Mouse (Mus musculus): ENCODE results near the gene Tgtp2.
"Not testable (repeated sequence)": the region's sequence is repeated elsewhere in the genome, so short reads cannot be mapped to it uniquely, and the experiment has no call there.

The Tgtp2 gene

DNA sequence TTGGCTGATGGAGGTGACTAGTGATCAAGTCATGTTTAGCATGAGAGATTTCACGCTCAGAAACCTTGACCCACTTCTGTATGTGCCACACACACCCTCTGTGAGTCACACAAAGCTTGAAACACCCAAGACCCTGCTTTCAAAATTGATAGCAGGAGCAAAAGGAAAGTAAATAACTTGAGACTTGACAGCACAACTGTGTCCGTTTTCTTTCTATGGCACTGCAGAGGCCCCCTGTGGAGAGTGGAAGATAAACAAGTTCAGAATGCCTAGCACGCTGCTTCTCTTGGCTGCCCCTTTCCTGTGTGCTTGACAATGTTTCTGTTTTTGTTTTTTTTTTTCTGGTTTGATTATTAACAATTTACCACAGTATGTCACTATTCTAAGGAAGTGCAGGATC is 20.9 kb upstream of the Tgtp2 start:
- DNase-seq: peak; percentile 59

DNA sequence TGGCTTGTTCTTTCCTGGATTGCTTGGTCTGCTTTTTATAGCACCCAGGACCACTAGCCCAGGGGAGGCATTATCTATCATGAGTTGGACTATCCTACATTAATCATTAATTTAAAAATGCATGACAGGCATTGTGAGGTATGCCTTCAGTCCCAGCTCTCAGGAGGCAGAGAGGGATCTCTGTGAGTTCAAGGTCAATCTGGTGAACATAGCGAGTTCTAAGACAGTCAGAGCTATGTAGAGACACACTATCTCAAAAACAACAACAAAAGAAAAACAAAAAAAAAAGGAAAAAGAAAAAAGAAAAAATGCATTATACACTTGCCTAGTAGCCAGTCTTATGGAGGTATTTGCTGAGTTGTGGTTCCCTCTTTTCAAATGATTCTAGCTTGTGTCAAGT is 20.4 kb upstream of the Tgtp2 start:
- DNase-seq: no peak

DNA sequence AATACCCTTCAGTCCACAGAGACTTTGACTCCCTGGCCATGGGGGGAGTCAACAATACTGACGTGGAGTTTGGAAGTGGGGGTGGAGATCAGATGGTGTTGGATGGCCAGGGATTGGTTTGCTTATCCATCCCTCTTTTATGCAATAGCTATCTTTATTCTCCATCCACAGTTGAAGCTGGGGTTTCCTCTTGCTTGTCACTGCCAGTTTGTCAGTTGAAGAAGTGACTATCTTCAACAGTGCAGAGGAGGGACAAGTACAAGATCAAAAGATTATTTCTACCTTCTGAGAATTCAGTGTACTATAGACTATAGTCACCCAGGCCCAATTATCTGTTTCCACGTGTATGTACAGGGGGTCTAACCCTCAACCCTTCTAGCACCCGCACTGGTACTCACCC is 19.8 kb upstream of the Tgtp2 start:
- DNase-seq: no peak

DNA sequence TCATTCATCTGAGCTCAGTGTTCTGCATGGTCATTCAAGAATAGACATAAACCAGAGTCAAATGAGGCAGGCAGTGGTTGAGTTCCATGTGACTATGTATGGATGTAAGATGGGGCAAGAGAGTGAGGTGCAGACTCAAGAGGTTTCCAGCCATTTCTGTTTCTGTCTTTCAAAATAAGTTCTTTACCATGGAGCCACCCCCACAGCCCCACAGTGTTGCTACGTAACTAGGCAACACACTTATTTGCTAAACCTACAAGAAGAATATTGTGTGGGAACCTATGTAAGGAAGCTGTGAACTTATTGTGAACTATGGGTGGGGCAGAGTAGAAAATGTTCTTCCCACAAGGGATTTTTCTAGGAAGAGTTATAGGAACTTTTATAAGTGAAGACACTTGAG is 19.1 kb upstream of the Tgtp2 start:
- DNase-seq: peak; percentile 69

DNA sequence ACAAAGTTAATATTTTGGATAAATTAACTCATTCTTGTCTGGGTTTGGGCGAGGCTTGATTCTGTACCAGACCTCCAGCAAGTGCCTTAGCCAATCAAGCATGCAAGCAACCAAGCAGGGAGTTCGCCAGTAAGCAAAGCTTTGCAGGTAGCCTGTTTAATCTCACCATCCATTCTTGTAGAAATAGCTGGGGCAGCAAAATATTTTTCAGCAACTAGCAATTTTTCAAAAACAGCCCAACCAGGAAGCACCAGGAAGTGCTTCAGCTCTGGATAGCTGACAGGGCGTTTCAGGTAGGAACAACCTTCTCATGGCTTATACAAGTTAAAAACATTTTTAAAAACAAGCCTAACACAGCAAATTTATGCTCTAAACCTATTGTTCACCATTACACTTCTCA is 17.9 kb upstream of the Tgtp2 start:
- no peak for DNase-seq

DNA sequence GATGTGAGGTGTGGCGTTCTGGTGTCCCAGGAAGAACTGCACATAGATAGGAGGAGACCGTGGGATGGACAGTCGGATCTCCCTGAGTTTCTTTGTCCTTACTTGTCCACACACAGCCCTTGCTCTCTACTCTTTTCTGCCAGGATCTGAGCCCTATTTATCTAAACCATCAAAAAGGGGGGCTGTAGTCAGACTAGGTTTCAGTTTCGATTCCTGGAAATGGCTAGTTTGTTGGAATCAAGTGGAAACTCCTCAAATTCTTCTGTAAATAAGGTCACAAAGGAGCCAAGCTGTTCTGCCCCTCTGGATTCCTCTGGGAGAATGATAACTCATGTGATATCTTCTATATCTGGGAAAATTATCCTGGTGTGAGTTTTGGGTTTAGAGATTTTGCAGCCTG is 17.4 kb upstream of the Tgtp2 start:
- DNase-seq: no peak

DNA sequence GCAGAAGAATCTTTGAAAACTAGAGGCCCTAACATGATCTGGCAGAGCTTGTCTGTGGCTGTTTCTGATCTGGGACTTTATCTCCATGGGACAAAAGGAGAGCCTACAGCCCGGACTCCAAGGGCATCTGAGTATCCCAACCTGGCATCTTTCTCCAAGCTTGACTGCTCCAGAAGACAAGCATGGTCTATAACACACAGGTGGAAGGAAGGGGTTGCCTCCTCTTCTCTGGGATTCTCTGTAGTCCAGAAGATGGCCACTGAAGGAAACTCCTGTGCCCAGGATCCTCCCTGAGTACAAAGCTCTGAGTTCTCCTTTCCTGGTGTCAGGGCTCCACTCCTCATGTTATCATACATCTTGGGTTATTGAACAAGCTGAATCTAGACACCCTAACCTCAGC is 16.6 kb upstream of the Tgtp2 start:
- DNase-seq: no peak

DNA sequence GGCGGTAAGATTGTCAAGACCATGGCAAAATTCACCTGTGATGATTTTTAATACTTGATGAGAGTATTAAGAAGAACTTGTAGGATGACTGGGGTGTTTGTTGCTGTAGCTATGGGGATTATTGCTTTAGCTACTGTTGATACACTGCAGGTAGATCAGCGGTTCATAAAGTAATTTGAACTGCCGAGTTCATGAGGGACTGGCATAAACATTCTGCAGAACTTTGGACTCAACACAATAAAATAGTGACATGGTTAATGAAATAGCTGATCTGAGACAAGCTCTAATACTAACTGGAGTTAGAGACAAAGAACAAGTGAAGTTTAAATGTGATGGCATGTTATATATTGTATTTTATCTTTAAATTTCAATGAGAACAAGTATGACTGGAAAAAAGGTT is 14.7 kb upstream of the Tgtp2 start:
- DNase-seq: no peak

DNA sequence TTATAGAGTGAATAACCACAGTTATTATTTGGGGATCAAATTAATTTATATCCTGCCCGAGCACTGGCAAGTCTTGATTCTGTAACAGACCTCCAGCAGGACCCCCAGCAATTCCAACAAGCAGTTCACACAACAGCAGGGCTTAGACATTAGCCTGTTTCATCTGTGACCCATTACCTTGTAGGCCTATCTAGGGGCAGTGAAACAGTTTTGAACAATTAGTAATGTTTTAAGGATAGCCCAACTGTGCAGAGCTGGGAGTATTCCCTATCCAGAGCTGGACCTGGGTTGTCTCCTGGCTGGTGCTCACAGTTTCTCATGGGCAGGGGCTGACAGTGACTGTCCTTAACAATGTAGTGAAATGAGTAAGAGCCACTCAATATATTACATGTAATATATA is 13.0 kb upstream of the Tgtp2 start:
- no peak for DNase-seq

DNA sequence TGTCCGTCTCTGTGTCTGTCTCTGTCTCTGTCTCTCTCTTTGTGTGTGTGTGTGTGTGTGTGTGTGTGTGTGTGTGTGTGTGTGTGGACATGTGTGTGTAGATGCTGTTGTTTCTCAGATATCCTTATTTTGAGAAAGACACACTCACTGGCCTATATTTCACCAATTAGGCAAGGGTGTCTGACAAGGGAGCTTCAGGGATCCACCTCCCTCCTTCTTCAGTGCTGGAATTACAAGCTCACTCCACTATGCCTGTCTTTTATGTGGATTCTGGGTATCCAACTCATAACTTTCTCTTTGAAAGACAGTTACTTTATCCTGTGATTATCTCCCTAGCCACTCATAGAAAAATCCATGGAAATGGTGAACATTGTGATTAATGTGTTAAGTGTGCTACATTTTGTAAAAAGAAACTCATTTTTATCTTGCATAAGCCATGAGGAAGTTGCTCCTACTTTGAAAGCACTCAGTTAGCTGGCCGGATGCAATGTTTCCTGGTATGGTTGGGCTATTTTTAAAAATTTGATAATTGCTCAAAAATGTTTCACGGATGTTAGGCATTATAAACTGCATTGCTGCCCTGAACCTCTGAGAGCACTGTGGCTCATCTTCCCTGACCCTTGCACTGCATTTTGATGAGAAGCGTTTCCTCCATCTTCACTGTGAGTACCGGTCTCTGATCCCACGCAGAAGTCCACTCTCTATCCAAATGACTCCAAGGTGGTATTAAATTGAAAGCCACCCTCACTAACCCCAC is 12.2 kb upstream of the Tgtp2 start, which contains the start of gene Ifi47:
TSS of gene Ifi47 (plus strand) at position 587 of the 757 bp plus-strand sequence.
- DNase-seq: peak; percentile 67

DNA sequence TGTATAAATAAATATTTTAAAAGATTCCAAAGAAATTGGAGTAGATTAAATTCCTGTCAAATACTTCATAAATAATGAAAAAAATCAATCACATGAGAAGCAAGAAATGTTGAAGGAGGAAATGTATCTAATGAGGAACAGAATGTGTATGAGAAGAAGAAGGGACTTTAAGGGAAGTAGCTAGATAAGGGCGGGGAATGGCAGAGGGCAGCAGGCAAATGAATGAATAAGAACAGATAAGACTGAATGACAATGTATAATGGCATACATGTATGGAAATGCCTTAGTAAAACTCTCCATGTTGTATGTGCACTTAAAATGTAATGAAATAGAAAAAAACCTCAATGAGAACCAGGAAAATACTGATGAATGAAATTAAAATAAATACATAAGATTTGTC is 4.4 kb upstream of the Tgtp2 start:
- no peak for DNase-seq

DNA sequence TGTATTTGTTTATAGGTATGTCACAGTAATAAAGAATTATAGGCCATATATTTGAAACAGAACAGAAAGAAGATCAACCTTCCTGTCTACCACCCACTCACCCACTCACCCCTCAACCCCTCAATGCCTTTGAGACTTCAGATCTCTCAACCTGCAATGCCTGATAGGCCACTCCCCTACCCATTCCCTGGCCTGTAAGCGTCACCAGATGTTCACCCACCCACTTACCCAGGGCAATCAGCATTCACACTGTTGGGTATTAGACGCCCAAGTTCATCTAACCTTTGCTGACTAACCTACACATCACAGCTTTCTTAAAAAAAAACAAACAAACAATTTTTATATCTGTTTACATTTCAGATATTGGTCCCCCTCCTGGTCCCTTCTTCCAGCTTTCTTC is 2.1 kb downstream of the Tgtp2 start:
- DNase-seq: not testable (repeated sequence)

DNA sequence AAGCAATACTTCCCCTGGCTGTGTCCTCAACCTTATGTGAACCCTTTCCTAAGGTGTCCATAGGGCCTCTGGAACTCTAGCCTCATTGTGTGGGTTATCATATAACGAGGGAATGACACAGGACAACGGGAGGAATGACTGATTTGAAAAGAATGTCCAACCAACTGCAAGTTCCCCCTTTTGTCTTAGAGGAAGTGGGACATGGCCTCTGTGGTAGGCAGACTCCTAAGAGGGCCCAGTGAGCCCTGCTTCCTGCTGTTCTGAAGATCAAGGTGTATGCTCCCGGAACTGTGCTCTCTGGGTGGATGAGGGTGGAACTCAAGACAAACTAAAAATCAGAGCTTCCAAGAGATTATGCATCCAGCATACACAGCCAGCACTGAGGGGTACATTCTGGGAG is 3.9 kb downstream of the Tgtp2 start:
- DNase-seq: not testable (repeated sequence)

DNA sequence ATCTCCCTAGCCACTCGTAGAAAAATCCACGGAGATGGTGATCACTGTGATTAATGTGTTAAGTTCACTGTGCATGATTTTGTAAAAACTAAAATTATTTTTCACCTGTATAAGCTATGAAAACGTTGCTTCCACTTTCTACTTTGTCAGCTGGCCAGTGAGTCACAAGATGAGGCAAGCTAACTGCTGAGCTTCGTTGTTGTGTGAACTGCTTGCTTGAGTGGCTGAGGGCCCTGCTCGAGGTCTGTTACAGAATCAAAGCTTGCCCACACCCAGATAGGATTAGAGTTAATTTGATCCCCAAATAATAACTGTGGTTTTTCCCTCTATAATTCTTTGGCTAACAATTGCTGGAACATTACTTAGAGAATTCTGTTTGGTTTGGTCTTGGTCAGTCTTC is 12.1 kb downstream of the Tgtp2 start:
- DNase-seq: not testable (repeated sequence)

DNA sequence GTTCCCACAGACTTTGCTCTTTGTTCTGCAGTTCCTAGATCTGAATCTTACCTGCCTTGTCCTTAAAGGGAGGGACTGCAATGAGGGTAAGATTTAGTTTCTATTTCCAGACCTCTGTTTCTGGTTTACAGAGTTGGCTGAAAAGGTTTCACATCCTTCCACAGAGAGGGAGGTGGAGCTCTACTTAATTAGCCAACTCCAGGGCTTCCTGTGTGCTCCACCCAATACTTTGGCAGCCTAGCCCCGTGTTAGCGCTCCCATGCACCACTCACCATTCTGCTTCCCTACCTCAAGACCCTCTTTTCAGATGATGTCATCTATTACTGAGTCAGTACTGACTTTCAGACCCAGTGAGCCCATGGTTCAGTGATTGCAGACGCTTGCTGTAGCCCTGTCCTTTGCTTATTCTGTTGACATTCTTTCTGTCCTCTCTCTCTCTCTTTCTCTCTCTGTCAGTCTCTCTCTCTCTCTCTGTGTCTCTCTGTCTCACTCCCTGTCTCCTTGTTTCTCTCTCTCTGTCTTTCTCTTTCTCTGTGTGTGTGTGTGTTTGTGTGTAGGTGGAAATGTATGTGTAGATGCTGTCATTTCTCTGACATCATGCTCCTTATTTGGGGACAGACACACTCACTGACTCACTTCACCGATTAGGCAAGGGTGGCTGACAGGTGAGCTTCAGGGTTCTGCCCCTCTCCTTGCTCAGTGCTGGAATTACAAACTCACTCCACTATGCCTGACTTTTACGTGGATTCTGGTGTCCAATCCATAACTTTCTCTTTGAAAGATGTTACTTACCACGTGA is 12.7 kb downstream of the Tgtp2 start, which contains the start of gene 9930111J21Rik2:
TSS of gene 9930111J21Rik2 (minus strand) at position 150 of the 799 bp plus-strand sequence.
- DNase-seq: not testable (repeated sequence)

DNA sequence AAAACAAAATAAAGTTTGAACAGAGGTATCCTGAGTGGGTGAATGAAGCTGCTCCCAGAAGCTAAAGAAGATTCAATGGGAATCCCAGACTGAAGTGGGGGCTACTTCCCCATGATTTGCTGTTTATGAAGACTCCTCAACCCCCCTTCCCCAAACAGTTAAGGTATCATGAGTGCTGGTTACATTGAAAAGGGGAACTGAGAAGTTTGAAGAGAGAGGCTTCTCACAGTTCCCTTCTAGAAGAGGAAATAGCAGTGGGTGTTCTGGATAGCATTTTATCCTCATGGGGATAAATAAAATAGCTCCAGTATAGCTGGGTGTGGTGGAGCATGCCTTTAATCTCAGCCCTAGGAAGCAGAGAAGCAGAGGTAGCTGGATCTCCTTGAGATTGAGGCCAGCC is 13.9 kb downstream of the Tgtp2 start:
- DNase-seq: not testable (repeated sequence)

DNA sequence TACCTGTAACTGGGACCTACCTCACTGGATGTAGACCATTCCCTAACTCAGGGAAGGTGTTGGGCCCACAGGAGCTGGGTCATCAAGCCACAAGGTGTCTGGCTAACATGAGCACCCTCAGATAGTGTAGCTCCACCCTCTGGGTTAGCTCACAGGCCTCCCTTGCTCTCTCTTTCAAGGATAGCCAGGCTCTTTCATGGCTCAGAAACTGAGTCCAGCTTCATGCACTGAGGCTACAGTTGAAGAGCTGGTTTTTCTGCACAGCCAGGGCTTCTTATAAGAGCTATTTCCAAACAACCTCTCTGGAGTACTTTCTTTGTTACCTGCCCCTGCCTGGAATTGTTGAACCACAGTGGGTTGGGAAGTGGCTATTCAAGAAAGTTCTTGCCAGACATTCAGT is 51.9 kb downstream of the Tgtp2 start:
- not testable (repeated sequence) for DNase-seq
